Comparison of ENCODE assay signal across 10 mouse cellular contexts in genomic region chr17:32023088-32023487, GRCm38 (mm10). TPM values are rescaled to one million over a fixed set of nuclear protein-coding genes. Genes with fewer than 3 reads are reported as not detected.
A peak's percentile ranks its signal among the peaks of the same experiment; 100 is the strongest.
DNase-seq lines count a peak whose midpoint lies in the region; ATAC-seq and TF ChIP-seq lines count a peak whose summit lies in the region.
"Had no signal": no experiment of that assay in that cellular context is flagged by ENCODE, and none has a peak within 500 bp of the region (broad histone marks: within the 10 kb centered on the region; RNA-seq: fewer than 3 reads in every experiment).

No protein-coding gene starts in this region.

- no peak for ATAC-seq in stomach, postnatal 0 days (ENCODE audit: low FRiP score, low TSS enrichment)

- TF ChIP-seq CTCF in stomach, postnatal 0 days (IDR thresholded peaks at IDR 0.05; ENCODE audit: low read depth), result no peak

- 54% methylated on average over 8 of the region's 8 CpGs for WGBS in stomach, postnatal 0 days

- H3K4me1 ChIP-seq in stomach, postnatal 0 days (replicated peaks; ENCODE audit: control insufficient read depth, insufficient read depth), result no peaks in the 10 kb centered on the region
- H3K4me1 ChIP-seq: hindbrain, embryonic 15.5 days had no signal

- no peak overlapping the region for H3K4me3 ChIP-seq in stomach, postnatal 0 days (ENCODE audit: low read depth, low read length)
- H3K4me3 ChIP-seq: hindbrain, embryonic 15.5 days had no signal

- H3K27me3 ChIP-seq in stomach, postnatal 0 days (ENCODE audit: control insufficient read depth, insufficient read depth, low read length), result no peaks in the 10 kb centered on the region
- H3K27me3 ChIP-seq: hindbrain, embryonic 15.5 days had no signal

- H3K27ac ChIP-seq in stomach, postnatal 0 days (replicated peaks), result no peak overlapping the region
- H3K27ac ChIP-seq: hindbrain, embryonic 15.5 days had no signal

- H3K36me3 ChIP-seq in stomach, postnatal 0 days (ENCODE audit: control insufficient read depth, insufficient read depth, low read length), result no peaks in the 10 kb centered on the region
- H3K36me3 ChIP-seq: hindbrain, embryonic 15.5 days had no signal

- no peak for TF ChIP-seq EP300 in stomach, postnatal 0 days (optimal IDR thresholded peaks at IDR 0.05)

- H3K9ac ChIP-seq in stomach, postnatal 0 days (ENCODE audit: low read length), result no peak overlapping the region
- H3K9ac ChIP-seq: hindbrain, embryonic 15.5 days had no signal

- peak; percentile 45 for DNase-seq in adrenal gland, postnatal 25 days
- no peak for DNase-seq in adrenal gland, adult 18-20 months (ENCODE audit: low spot score in 2 of 2)
- peak; percentile 10 for DNase-seq in thymus, postnatal 0 days (ENCODE audit: low spot score)
- no peak for DNase-seq in thymus, adult 18-20 months
- peak; percentile 74 for DNase-seq in layer of hippocampus, postnatal 36 days
- DNase-seq in c-Kit-positive CD71-positive TER-119-positive erythroid progenitor cells, embryonic 14.5 days (ENCODE audit: low spot score), result no peak
- DNase-seq in ovary, postnatal 10 days (ENCODE audit: low spot score), result no peak
- no peak for DNase-seq in stomach, postnatal 0 days (ENCODE audit: low spot score)

- no peaks in the 10 kb centered on the region for H3K9me3 ChIP-seq in stomach, postnatal 0 days (ENCODE audit: control insufficient read depth, low read length)
- H3K9me3 ChIP-seq: hindbrain, embryonic 15.5 days had no signal

- no peak overlapping the region for H3K4me2 ChIP-seq in stomach, postnatal 0 days (replicated peaks; ENCODE audit: low read depth)
- H3K4me2 ChIP-seq: hindbrain, embryonic 15.5 days had no signal

RNA-seq across cellular contexts. Expression of gene Rrp1b, which starts 12.8 kb away (rescaled TPM):
- total RNA-seq in adrenal gland, postnatal 25 days (2021), result 27.5 and 29.5 TPM in 2 replicates
- 10 to 100 TPM; 26.0 to 29.9 TPM for total RNA-seq in adrenal gland, adult 18-20 months (2021)
- polyA plus RNA-seq in thymus, postnatal 0 days (2015; fragmentation: Nextera tagmentation; extraction: Ambion mirVana), result 56.9 and 59.8 TPM in 2 replicates
- total RNA-seq in layer of hippocampus, postnatal 36 days (2021), result 10 to 100 TPM; 17.4 to 19.0 TPM
- polyA plus RNA-seq in stomach, postnatal 0 days (2015; fragmentation: Nextera tagmentation; extraction: Ambion mirVana), result 18.6 and 19.2 TPM in 2 replicates

RNA-seq across cellular contexts. Expression of gene Hsf2bp, which starts 13.1 kb away (rescaled TPM):
- 0.76 and 1.2 TPM in 2 replicates for total RNA-seq in adrenal gland, postnatal 25 days (2021)
- 1 to 10 TPM in 1 of 2 experiments, under 1 TPM in 1; 0.66 to 1.1 TPM for total RNA-seq in adrenal gland, adult 18-20 months (2021)
- 0.29 and 0.69 TPM in 2 replicates for polyA plus RNA-seq in thymus, postnatal 0 days (2015; fragmentation: Nextera tagmentation; extraction: Ambion mirVana)
- 1 to 10 TPM in 1 of 2 experiments, under 1 TPM in 1; 0.43 to 1.3 TPM for total RNA-seq in layer of hippocampus, postnatal 36 days (2021)
- polyA plus RNA-seq in stomach, postnatal 0 days (2015; fragmentation: Nextera tagmentation; extraction: Ambion mirVana), result 0.41 and 0.52 TPM in 2 replicates
- total RNA-seq: common myeloid progenitor, adult 5-6 weeks had no signal

Comparison
In these comparisons a context has a peak if more than half of its experiments do, and no peak if none do; other contexts are left out.
1. DNase-seq: peak in adrenal gland, postnatal 25 days (single experiment), thymus, postnatal 0 days (single experiment) and layer of hippocampus, postnatal 36 days (2 of 2); none in adrenal gland, adult 18-20 months (0 of 2), thymus, adult 18-20 months (0 of 2), c-Kit-positive CD71-positive TER-119-positive erythroid progenitor cells, embryonic 14.5 days (single experiment), ovary, postnatal 10 days (single experiment) and stomach, postnatal 0 days (single experiment).